Mouse (Mus musculus): ENCODE data around the gene Rxfp1. TPM values are rescaled to one million over a fixed set of nuclear protein-coding genes. Genes with fewer than 3 reads are reported as not detected.

The Rxfp1 gene
- not detected in 2 replicates for polyA plus RNA-seq (2012; ENCODE audit: insufficient read depth, insufficient read length, missing spikeins)

DNA sequence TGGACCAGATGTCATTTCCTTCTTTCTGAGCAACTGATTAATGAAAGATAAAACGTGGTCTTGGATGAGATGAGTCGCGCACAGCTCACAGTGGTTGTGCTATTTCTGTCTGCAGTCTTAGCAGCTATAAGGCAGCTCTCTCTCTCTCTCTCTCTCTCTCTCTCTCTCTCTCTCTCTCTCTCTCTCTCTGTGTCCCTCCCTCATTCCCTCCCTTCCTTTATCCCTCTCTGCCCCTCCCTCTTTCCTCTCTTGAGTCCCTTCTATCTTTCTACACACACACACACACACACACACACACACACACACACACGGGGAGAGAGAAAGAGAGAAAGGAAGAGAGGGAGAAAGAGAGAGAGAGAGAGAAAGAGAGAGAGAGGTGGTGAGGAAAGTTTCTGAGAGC, at the start of gene Rxfp1:
Gene Rxfp1, minus strand, starts transcription at position 101 of the 400 bp plus-strand sequence.
- Histone ChIP-seq H3K27ac (replicated peaks; ENCODE audit: low read depth, low read length) (no peak within 1 kb of the TSS), H3K4me1 (ENCODE audit: control insufficient read depth, insufficient read depth, insufficient read length, low read length) (no peaks in the 10 kb centered on the region), H3K4me3 (ENCODE audit: insufficient read depth, low read depth, low read length) (no peak within 1 kb of the TSS)

- Histone ChIP-seq H3K4me3 (ENCODE audit: insufficient read depth, low read depth, low read length) (no peak overlapping the region), H3K4me1 (ENCODE audit: control insufficient read depth, insufficient read depth, insufficient read length, low read length) (no peaks in the 10 kb centered on the region), H3K27ac (replicated peaks; ENCODE audit: low read depth, low read length) (no peak overlapping the region)
Observed at GRCm38 (mm10) chr3:79784362-79784736, 46.7 kb upstream of the Rxfp1 start.

- Histone ChIP-seq H3K4me1 (ENCODE audit: control insufficient read depth, insufficient read depth, insufficient read length, low read length) (no peaks in the 10 kb centered on the region), H3K27ac (replicated peaks; ENCODE audit: low read depth, low read length) (no peak overlapping the region), H3K4me3 (ENCODE audit: insufficient read depth, low read depth, low read length) (no peak overlapping the region)
Observed at GRCm38 (mm10) chr3:79783630-79784361, 46.1 kb upstream of the Rxfp1 start.

DNA sequence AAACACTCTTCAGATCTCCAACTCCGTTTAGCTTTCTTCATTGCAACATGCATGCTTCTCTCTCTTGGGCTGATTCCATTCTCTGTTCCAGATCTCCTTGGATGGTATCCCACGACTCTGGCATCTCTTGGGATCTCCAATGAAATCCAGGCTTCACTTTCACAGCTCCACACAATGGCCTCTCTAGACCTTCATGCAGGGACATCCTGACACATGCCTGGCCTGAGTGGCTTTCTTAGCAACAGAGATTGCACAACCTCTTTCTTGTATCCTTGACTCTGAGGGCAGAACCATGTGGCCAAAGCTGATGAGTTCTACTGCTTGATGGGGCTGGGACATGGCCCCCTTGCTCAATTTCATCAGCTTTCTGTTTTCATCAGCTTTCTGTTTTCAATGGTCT, 35.0 kb upstream of the Rxfp1 start:
- Histone ChIP-seq H3K4me3 (ENCODE audit: insufficient read depth, low read depth, low read length) (no peak overlapping the region), H3K4me1 (ENCODE audit: control insufficient read depth, insufficient read depth, insufficient read length, low read length) (no peaks in the 10 kb centered on the region), H3K27ac (replicated peaks; ENCODE audit: low read depth, low read length) (no peak overlapping the region)

DNA sequence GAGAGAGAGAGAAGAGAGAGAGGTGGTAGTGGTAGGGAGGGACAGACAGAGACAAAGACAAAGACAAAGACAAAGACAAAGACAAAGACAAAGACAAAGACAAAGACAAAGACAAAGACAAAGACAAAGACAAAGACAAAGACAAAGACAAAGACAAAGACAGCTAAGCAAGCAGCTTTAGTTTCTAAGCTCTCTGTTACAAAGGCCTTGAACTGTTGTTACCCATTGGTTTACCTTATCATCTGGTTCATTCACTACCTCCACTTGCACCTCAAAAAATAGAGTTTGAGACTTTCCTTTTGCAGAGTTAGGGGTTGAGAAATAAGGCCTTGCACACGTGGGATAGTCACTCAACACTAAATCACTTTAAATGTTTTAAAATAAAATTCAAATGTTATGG, 16.1 kb upstream of the Rxfp1 start:
- Histone ChIP-seq H3K4me1 (ENCODE audit: control insufficient read depth, insufficient read depth, insufficient read length, low read length) (no peaks in the 10 kb centered on the region), H3K4me3 (ENCODE audit: insufficient read depth, low read depth, low read length) (no peak overlapping the region), H3K27ac (replicated peaks; ENCODE audit: low read depth, low read length) (no peak overlapping the region)

DNA sequence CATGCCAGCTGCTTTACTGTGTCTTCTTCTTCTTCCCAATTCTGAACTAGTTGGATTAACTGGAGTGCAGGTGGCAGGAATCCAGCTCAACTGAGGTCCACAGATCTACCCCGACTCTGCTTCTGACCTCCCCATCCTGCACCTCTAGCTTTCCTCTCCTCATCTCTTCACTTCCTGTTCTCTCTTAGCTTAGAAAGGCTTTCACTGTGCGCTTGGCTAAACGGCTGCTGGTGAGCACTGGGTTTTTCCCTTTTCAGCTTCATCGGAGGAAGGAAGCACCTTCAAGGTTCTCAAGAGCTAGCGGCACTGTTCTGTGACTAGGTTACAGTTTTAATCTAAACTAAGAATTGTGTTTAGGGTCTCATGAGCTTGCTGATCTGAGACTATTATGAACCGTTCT, 8.9 kb upstream of the Rxfp1 start:
- Histone ChIP-seq H3K4me1 (ENCODE audit: control insufficient read depth, insufficient read depth, insufficient read length, low read length) (no peaks in the 10 kb centered on the region), H3K27ac (replicated peaks; ENCODE audit: low read depth, low read length) (no peak overlapping the region), H3K4me3 (ENCODE audit: insufficient read depth, low read depth, low read length) (no peak overlapping the region)

GRCm38 (mm10) chr3:79745101-79745500, 7.4 kb upstream of the Rxfp1 start:
- H3K4me1 ChIP-seq (ENCODE audit: control insufficient read depth, insufficient read depth, insufficient read length, low read length), result no peaks in the 10 kb centered on the region
- no peak overlapping the region for H3K27ac ChIP-seq (replicated peaks; ENCODE audit: low read depth, low read length)
- no peak overlapping the region for H3K4me3 ChIP-seq (ENCODE audit: insufficient read depth, low read depth, low read length)

DNA sequence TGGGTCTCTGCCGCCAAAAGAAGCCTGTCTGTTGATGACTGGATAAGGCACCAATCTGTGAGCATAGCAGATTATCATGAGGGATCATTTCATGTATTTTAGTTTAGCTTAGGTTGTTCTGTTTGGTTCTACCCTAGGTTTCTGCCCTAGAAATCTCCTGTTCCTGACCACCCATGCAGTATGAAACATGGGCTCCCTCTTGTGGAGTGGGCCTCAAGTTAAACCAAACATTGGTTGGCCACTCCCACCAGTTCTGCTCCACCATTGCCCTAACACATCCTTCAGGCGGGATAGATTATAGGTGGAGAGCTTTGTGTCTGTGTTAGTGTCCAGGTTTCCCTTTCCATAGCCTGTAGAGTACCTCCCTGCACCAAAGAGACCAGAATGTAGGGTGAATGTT, 6.7 kb upstream of the Rxfp1 start:
- Histone ChIP-seq H3K27ac (replicated peaks; ENCODE audit: low read depth, low read length) (no peak overlapping the region), H3K4me1 (ENCODE audit: control insufficient read depth, insufficient read depth, insufficient read length, low read length) (no peaks in the 10 kb centered on the region), H3K4me3 (ENCODE audit: insufficient read depth, low read depth, low read length) (no peak overlapping the region)

DNA sequence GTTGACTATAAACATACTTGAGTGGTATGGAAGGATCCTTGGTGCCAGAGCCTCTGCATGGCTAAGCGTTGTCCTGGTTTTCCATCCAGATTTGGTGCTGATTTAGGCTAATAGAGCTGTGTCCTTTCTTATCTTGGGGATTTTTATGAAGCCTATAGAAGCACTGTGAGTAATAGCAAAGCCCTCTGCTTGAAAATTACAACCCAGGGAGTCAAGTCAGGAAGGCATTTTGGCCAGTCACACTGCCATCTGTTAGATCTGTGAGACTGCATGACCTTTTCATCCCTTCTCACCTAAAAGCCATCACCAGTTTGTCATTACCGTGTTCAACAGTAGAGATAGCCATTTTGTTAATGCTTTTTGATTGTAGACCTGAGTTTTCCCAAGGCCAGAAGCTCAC, 2.7 kb upstream of the Rxfp1 start:
- Histone ChIP-seq H3K27ac (replicated peaks; ENCODE audit: low read depth, low read length) (no peak overlapping the region), H3K4me1 (ENCODE audit: control insufficient read depth, insufficient read depth, insufficient read length, low read length) (no peaks in the 10 kb centered on the region), H3K4me3 (ENCODE audit: insufficient read depth, low read depth, low read length) (no peak overlapping the region)

DNA sequence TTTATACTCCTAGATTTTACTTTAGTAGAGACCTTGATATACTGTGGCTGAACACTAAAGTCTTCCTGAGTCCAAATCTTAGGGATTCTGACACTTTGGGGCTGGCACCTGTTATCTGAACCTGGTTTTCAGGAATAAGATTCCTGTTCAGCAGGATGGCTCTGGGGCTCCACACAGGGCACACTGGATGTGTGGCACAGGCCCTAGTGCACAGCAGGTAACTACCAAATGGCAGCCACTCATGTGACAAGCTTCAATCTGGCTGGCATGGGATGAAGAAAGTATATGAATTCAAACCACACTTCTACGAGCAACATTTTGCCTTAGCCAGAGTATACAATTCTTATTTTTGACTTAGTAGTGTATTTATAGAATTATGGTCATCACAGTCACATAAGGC, 771 bp upstream of the Rxfp1 start:
- Histone ChIP-seq H3K4me1 (ENCODE audit: control insufficient read depth, insufficient read depth, insufficient read length, low read length) (no peaks in the 10 kb centered on the region), H3K4me3 (ENCODE audit: insufficient read depth, low read depth, low read length) (no peak overlapping the region), H3K27ac (replicated peaks; ENCODE audit: low read depth, low read length) (no peak overlapping the region)

DNA sequence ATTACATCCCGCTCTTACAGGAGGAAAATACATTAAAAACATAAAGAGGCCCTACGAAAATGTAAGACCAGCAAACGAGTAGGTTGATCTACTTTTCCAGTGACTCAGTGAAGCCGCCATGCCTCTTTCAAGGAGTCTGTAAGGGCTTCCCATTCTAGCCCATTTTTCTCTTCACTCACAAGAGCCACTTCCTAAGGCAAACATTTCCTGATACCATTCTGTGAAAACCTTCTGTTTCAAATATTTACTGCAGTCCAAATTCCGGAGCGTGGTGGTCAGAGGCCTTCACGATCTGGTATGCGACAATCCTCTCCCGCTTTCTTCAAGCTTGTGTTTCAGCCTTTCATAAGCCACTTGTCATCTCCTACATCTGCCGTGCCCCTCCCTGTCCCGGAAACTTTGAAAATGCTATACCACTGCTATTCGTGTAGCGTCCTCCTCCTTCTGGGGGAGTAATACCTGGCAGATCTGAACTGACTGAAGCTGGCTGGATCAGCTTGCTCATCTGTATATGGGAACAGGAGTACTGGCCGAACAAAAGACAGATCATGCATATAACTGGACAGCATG, 11.1 kb downstream of the Rxfp1 start:
- Histone ChIP-seq H3K27ac (replicated peaks; ENCODE audit: low read depth, low read length) (no peak overlapping the region), H3K4me1 (ENCODE audit: control insufficient read depth, insufficient read depth, insufficient read length, low read length) (no peaks in the 10 kb centered on the region), H3K4me3 (ENCODE audit: insufficient read depth, low read depth, low read length) (no peak overlapping the region)

GRCm38 (mm10) chr3:79720756-79721484, 16.8 kb downstream of the Rxfp1 start:
- no peaks in the 10 kb centered on the region for H3K4me1 ChIP-seq (ENCODE audit: control insufficient read depth, insufficient read depth, insufficient read length, low read length)
- H3K4me3 ChIP-seq (ENCODE audit: insufficient read depth, low read depth, low read length), result no peak overlapping the region
- H3K27ac ChIP-seq (replicated peaks; ENCODE audit: low read depth, low read length), result no peak overlapping the region

GRCm38 (mm10) chr3:79706436-79706835, 31.2 kb downstream of the Rxfp1 start:
- Histone ChIP-seq H3K4me3 (ENCODE audit: insufficient read depth, low read depth, low read length) (no peak overlapping the region), H3K27ac (replicated peaks; ENCODE audit: low read depth, low read length) (no peak overlapping the region), H3K4me1 (ENCODE audit: control insufficient read depth, insufficient read depth, insufficient read length, low read length) (no peaks in the 10 kb centered on the region)

- Histone ChIP-seq H3K4me3 (ENCODE audit: insufficient read depth, low read depth, low read length) (no peak overlapping the region), H3K27ac (replicated peaks; ENCODE audit: low read depth, low read length) (no peak overlapping the region), H3K4me1 (ENCODE audit: control insufficient read depth, insufficient read depth, insufficient read length, low read length) (no peaks in the 10 kb centered on the region)
Observed at GRCm38 (mm10) chr3:79703135-79703534, 34.5 kb downstream of the Rxfp1 start.

GRCm38 (mm10) chr3:79691957-79692356, 45.7 kb downstream of the Rxfp1 start:
- Histone ChIP-seq H3K4me1 (ENCODE audit: control insufficient read depth, insufficient read depth, insufficient read length, low read length) (no peaks in the 10 kb centered on the region), H3K4me3 (ENCODE audit: insufficient read depth, low read depth, low read length) (no peak overlapping the region), H3K27ac (replicated peaks; ENCODE audit: low read depth, low read length) (no peak overlapping the region)
